Mouse (Mus musculus): ENCODE results near the gene Atf4.

DNA sequence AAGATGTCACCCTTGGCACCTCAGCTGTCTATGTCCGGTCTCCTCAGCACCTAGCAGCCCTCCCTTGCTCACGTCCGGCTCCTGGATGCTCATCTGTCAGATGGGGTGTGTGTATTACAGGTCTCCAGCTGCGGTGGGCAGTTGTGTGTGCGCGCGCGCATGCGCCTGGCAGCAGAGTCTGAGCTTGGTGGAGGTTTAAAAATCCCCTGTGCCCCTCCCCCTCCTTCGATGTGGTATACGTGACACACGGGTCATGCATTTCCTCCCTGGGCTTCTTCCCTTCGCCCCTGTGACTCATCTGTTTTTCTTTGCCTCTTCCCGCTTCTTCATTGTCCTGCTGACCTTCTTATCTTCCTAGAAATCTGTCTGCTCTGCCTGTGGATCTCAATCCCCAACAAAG lies 35.8 kb upstream of the Atf4 start:
- TF ChIP-seq CTCF (IDR thresholded peaks at IDR 0.05; ENCODE audit: low read depth, low read length) = no peak
- no peak for TF ChIP-seq TAL1 (conservative IDR thresholded peaks at IDR 0.05; ENCODE audit: low read depth, low read length)
- no peak for TF ChIP-seq GATA1 (IDR thresholded peaks at IDR 0.05; ENCODE audit: borderline replicate concordance, low read length)

Data from G1E (cell line).